Mouse (Mus musculus) neutrophil, adult 59 days (primary cell): ENCODE measurements around the gene Bmp2. TPM values are rescaled to one million over a fixed set of nuclear protein-coding genes. Genes with fewer than 3 reads are reported as not detected.

Experiments
- total RNA-seq, 2 experiments: library from RNA; stranded (reverse); gene quantifications; 1 replicate in 1 of 2; 2 replicates in 1 of 2; pipeline ENCODE4 v1.2.4; 2023

Bmp2 gene
- under 1 TPM in 1 of 2 experiments, not detected in 1; 0.18 TPM for total RNA-seq

DNA sequence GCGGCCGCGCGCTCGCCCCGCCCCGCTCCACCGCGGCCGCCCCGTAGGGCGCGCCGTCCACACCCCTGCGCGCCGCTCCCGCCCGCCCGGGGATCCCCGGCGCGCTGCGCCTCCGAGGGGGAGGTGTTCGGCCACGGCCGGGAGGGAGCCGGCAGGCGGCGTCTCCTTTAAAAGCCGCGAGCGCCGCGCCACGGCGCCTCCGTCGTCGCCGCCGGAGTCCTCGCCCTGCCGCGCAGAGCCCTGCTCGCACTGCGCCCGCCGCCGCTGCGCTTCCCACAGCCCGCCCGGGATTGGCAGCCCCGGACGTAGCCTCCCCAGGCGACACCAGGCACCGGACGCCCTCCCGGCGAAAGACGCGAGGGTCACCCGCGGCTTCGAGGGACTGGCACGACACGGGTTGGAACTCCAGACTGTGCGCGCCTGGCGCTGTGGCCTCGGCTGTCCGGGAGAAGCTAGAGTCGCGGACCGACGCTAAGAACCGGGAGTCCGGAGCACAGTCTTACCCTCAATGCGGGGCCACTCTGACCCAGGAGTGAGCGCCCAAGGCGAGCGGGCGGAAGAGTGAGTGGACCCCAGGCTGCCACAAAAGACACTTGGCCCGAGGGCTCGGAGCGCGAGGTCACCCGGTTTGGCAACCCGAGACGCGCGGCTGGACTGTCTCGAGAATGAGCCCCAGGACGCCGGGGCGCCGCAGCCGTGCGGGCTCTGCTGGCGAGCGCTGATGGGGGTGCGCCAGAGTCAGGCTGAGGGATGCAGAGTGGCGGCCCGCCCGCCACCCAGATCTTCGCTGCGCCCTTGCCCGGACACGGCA, at the start of gene Bmp2:
Gene Bmp2 (plus strand): TSS at position 129 of the 811 bp plus-strand sequence.

